Mouse (Mus musculus) R1 (cell line): ENCODE results near the gene Atg4c.

ENCODE experiments used
- DNase-seq: peaks from one replicate; pipeline ENCODE4 v3.0.0-alpha.2; 2018; ENCODE audit warnings: low read depth, low spot score

Gene Atg4c

DNA sequence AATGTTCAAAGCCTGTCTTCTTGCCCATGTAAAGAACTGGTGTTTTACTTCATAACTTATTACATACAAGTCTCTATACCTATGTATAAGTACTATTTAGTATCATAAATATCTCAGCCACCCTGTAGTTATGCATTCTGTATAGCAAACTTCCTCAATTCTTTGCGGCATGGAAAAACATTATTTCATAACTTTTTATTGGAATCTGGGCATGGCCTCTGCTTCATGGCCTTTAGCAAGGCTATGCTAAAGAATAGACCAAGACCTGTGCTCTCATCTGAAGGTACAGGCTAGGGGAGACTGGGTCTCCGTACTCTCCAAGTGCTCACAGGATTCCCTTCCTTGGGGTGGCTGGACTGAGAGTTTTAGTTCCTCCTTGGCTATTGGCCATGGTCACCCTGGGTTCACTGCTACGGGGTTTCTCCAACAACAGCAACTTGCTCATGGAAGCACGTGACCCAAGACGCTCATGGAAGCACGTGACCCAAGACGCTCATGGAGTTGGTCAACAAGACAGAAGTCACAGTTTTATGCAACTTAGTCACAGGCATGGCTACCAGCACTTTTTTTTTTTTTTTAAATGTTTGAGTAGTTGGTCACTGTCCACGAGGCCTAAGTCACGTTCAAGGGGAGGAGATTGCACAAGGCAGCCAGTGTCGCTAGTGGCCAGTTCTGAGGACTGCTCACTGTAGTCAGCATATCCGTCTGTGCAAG lies 7.2 kb upstream of the Atg4c start:
- DNase-seq: no peak

DNA sequence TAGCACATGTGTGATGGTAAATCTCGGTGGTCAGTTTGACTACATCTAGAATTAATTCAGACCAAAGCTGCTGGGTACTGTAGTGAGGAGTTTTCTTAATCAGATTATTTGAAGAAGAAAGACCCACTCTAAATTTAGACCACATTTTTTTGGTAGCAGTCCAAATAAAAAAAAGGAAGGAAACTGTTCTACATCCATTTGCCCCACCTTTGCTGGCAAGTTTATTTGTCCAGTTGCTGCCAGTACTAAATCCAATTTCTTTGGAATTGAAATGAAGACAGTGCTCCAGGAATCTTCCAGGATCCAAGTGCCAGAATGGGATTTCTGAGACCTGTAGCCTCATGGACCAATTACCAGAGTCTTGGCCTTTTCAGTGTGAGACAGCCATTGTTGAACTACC lies 1.1 kb upstream of the Atg4c start:
- no peak for DNase-seq

- DNase-seq: no peak
Measured at GRCm38 (mm10) chr4:99193214-99193613, 520 bp upstream of the Atg4c start.

DNA sequence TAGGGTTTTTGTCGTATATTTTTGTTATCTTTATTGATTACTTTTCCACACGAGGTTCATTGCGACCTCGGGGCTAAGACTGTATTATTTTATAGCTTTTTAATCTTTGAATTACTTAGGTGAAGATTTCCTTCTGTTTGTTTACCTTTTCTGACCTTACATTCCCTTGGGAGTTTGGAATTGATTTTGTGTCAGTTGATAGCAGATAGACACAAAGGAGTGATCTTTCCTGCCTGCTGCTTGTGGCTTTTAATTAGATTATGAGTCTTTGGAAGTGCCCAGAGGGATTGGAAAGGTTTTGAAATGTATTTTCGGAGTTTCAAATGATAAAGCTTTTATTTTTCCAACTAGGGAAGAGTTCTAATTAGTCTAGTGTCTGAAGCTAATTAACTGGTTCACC lies 1.1 kb downstream of the Atg4c start:
- DNase-seq: no peak

- peak; percentile 80 for DNase-seq
Measured at GRCm38 (mm10) chr4:99198721-99199120, 5.0 kb downstream of the Atg4c start.

DNA sequence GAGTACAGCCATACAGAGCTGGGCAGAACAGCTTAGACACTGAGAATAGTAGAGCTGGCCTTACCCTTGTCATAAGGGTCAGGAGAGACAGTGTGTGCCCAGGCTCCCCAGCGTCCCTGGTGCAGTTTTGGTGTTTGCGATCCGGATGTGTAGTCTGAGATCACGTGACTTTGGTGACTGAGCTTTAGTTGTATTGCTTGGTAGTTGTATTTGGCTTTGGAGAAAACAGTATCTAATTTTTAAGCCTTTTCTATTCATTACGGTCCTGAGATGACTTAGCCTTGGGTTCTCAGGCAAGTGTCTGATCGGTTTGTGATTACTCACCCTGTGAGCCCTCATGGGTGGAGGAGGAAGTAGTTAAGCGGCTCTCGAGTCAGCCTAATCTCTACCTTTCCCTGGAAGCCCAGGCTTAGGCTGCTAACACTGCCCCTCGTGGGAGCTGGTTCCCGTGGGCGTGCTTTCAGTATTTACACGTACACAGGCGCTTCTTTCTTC lies 6.1 kb downstream of the Atg4c start:
- DNase-seq: no peak

DNA sequence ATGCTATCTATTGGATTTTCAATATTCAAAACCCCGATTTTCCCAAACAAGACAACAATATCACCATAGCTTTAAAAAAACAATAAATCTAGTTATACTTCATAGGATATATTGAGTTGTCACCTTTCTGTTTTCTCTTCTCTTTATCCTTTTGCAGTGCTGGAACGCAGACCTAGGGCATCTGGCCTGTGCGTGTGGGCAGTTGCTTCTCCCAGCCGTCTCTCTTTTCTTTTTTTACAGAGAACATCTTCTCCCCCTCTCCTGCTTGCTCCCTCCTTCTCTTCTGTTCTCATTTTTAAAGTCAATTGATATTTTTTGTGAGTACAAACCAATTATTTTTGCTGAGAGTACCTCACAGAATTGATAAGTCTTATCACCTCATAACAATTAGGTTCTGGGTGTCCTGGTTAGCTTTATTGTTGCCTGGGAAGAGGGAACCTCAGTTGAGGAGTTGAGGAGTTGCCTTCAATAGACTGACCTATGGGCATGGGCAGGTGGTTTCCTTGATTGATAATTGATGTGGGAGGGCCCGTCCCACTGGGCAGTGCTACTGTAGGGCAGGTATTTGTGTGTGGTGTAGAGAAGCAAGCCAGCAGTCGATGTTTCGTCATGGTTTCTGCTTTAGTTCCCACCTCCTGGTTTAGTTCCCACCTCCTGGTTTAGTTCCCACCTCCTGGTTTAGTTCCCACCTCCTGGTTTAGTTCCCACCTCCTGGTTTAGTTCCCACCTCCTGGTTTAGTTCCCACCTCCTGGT lies 6.8 kb downstream of the Atg4c start:
- DNase-seq: peak; percentile 32

DNA sequence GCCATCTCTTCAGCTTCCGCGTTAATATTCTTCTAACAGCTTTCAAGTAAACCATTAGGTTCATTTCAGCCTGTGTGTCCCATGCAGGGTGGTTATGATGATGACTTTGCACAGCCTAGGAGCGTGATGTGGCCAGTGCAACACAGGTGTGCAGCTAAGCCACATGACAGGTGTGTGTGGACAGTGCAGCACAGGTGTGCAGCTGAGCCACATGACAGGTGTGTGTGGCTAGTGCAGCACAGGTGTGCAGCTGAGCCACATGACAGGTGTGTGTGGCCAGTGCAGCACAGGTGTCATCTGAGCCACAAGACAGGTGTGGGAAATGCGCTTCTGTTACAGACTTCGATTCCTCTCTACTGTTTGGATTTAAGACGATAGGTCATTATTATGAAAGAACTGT lies 12.0 kb downstream of the Atg4c start:
- no peak for DNase-seq

DNA sequence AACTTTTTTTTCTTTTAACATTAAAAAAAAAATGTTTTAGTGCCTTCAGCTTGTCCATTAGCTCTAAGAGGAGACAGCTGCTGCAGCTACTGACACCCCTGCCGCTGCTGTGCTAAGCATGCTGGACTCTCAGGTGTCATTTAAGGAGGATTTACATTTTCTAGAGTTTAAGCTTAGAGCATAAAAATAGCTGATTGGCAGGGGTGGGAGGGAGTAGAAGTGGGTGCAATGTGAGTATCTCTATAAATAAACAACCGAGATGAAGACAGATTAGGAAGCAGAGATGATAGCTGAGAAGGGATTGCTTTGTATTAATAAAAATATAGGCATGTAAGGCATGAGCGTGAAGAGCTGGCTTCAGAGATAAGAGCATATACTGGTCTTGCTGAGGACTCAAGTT lies 12.6 kb downstream of the Atg4c start:
- no peak for DNase-seq

DNA sequence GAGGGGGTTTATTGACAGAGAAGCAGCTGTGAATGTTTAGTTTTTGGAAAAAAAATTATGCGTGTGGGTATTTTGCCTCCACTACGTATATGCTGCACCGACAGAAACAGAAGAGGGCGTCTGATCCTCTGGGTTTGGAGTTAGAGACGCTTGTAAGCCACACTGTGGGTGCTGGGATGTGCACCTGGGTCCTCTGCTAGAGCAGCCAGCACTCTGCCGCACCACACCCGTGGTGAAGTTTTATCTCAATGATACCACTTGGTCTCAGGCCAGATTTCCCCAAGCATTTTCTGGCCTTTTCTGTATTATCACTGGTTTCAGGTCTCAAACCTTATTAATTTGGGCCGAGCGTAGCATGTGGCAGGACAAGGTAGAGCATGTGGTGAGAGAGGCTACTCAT lies 16.4 kb downstream of the Atg4c start:
- DNase-seq: no peak

- DNase-seq: no peak
Measured at GRCm38 (mm10) chr4:99211606-99212005, 17.9 kb downstream of the Atg4c start.

- DNase-seq: no peak
Measured at GRCm38 (mm10) chr4:99213123-99213522, 19.4 kb downstream of the Atg4c start.

- DNase-seq: peak; percentile 65
Measured at GRCm38 (mm10) chr4:99222221-99222620, 28.5 kb downstream of the Atg4c start.

DNA sequence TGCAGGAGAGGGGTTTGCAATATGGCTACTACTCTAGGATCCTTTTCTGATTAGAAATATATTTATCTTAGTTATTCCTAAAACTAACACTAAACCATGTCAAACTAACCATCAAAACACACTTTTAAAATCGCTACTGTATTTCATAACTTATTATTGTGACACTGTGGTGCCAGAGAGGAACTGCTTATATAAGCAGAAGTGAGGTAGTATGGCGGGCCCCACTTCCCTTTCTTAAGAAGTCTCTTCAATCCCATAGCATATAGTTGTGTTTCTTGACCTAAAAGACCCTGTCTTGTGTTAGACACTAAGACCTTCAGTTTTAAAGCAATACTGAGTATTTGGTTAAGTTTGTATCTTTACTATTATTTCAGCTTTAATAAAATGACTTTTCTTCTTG lies 31.1 kb downstream of the Atg4c start:
- no peak for DNase-seq

DNA sequence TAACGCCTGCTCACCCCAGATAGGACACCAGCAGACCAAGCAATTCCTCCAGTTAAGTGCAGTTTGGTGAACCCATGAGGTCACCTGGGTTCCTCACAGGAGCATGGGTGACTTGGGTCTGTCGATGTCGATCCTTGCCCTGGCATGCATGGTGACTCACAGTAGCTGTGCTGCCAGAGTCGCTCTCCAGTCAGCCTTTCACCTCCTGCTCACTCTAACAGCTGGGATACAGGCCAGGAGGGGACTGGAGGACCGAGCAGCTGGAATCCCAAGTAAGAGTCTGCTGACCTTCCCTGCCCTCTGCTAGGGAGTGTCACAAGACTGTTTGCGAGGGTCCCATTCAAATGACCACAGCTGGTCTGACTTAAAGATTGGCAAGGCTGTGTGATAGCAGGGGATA lies 33.5 kb downstream of the Atg4c start:
- DNase-seq: no peak

DNA sequence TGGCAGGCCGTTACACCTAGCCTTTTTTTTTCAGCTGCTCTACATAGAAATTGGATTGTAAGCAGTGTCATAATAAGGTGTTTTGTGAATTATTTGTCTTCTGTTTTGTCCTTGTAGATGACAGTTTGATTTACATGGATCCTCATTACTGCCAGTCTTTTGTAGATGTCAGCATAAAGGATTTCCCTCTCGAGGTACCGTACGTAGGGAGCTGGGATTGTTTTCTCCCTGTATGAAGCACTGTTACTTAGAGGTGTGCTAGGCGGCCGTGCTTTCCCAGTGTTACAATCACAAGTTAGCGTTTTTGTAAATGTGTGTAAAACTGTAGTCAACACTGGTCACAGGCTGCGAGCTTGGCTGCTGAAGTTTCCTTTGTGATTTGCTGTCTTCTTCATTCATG lies 35.6 kb downstream of the Atg4c start:
- no peak for DNase-seq

DNA sequence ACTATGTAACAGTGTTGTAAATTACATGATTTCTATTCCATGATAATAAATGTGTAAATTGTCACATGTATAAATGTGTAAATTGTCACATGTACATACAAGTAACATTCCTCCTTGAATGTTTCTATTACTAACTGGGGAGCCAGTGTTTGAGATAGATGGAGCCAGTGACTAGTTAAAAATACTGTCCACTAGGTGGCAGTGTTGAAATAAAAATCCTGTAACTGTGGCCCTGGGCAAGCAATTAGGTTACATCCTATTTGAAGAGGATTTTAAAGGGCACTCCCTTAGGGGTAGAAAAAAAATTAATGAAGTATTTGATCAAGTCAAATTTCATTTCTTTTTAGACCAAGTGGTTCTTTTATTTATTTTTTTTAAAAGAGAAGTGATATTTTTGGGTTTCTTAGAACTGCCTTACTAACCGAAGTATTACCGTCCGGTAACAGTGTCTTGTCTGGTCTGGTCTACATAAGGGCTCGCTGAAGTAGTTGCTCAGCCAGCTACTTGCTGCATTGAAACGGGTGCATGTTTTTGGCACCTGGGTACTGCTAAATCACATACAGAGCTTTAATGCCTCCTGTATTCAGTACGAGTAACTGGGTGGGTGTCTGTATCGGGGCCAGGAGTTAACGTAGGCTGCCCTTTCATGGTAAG lies 41.6 kb downstream of the Atg4c start:
- DNase-seq: peak; percentile 62

- DNase-seq: peak; percentile 76
Measured at GRCm38 (mm10) chr4:99238305-99238704, 44.6 kb downstream of the Atg4c start.

DNA sequence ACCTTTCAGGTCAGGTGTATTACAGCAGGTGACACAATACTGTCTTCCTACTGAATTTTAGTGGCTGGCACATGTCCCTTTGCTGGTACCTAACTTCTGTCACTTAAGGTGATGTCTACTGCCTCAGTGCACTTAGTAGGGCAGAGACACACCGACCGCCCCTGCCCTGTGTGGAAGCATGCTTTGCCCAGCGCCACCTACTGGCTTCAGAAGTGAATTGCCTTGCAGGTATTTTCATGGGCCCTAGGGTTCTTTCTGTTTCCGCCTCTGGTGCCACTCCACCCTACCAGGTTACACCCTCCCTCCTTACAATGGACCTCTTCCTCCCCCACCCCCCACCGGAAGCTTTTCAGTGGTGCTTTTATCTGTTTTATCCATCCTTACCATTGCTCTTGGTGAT lies 47.9 kb downstream of the Atg4c start:
- DNase-seq: peak; percentile 86

- no peak for DNase-seq
Measured at GRCm38 (mm10) chr4:99249358-99249757, 55.6 kb downstream of the Atg4c start.

DNA sequence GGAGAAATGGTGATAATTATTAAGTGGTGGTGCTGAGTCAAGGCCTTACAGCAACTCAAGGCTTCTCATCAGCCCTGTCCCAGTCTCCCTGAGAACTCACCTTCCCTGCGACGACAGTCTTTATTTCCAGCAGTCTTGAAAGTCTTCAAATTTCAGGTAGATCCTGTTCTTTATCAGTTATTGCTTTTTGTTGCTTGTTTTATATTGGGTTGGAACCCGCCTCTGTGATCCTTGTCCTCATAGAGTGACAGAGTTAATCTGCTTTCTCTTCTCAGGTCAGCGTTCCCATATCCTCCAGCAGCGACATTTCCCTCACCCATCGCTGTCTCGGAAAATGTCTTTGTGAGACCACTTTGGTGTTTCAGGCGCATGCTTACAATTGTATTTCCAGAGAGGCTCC lies 56.1 kb downstream of the Atg4c start:
- no peak for DNase-seq

DNA sequence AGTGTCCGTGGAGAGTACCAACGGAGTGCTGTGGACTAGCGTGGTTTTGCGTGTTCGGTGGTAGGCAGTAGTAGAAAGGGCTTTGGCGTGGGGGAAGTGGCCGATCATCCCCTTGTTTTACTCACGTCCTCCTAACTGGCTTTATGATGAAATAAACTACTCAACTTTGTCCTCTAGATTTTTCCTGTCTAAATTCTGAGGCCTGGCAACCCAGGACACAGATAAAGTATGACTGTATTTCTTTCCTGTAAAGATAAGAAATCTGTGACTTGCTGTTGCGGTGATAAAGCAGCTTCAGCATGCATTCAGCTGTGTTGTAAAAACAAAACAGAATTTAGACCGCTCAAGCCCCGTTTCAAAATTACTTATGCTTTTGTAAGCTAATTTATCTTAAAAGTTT lies 59.2 kb downstream of the Atg4c start:
- no peak for DNase-seq

DNA sequence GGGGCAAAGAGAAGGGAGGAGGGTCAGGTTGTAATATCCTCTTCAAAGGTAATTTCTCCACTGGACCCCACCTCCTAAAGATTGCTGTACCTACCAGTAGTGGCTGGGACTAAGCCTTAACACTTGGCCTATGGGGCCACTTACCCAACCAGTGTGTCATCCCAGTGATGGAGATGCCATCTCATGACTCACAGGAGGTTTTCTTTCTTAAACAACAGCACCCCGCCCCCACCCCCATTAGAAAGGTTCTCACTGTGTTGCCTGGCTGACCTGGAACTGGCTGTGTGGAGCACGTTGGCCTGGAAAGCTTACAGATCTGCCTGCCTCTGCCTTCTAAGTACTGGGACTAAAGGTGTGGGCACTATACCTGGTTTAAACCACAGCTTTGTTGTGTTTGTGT lies 69.5 kb downstream of the Atg4c start:
- no peak for DNase-seq
